Mouse (Mus musculus) embryonic facial prominence, embryonic 14.5 days (tissue): ENCODE results near the gene Lck. TPM values are rescaled to one million over a fixed set of nuclear protein-coding genes. Genes with fewer than 3 reads are reported as not detected.
"Not testable (repeated sequence)": the region's sequence is repeated elsewhere in the genome, so short reads cannot be mapped to it uniquely, and the experiment has no call there.

Experiments used
- ATAC-seq: fragments of 200-750 bp; cut with Nextera tagmentation; 2 replicates; pipeline ENCODE4 v1.8.0; 2017; ENCODE audit warnings: low read depth, moderate number of reproducible peaks, moderate TSS enrichment
- DNase-seq: peaks from one replicate; pipeline ENCODE4 v3.0.0-alpha.2; 2015; ENCODE audit warnings: low spot score
- H3K27ac ChIP-seq: fragments of 300-500 bp; sonication (generic); replicated peaks from 2 replicates; pipeline ENCODE4 v1.5.1; 2014; ENCODE audit warnings: low read depth, mild to moderate bottlenecking, low read length, moderate library complexity
- H3K27me3 ChIP-seq: fragments of 300-500 bp; sonication (generic); replicated peaks from 2 replicates; pipeline ENCODE4 v1.6.1; 2014; ENCODE audit warnings: low read length; ENCODE audit not compliant: control insufficient read depth, insufficient read depth
- H3K36me3 ChIP-seq: fragments of 300-500 bp; sonication (generic); 2 replicates; pipeline ENCODE4 v1.6.1; 2014; ENCODE audit warnings: low read length, mixed read lengths; ENCODE audit not compliant: control insufficient read depth, insufficient read depth
- H3K4me1 ChIP-seq: fragments of 300-500 bp; sonication (generic); 2 replicates; pipeline ENCODE4 v1.6.1; 2014; ENCODE audit warnings: antibody characterized with exemption, low read length; ENCODE audit not compliant: control insufficient read depth, insufficient read depth
- H3K4me2 ChIP-seq: fragments of 300-500 bp; sonication (generic); 2 replicates; pipeline ENCODE4 v1.6.1; 2014; ENCODE audit warnings: low read depth, mild to moderate bottlenecking, low read length, moderate library complexity, mixed read lengths
- H3K4me3 ChIP-seq: fragments of 300-500 bp; sonication (generic); 2 replicates; pipeline ENCODE4 v1.5.1; 2014; ENCODE audit warnings: low read depth, mild to moderate bottlenecking, low read length
- H3K9ac ChIP-seq: fragments of 300-500 bp; sonication (generic); 2 replicates; pipeline ENCODE4 v1.6.1; 2014; ENCODE audit warnings: low read depth, mild to moderate bottlenecking, low read length, moderate library complexity, mixed read lengths
- H3K9me3 ChIP-seq: fragments of 300-500 bp; sonication (generic); 2 replicates; pipeline ENCODE4 v1.6.1; 2016; ENCODE audit warnings: low read length; ENCODE audit not compliant: control insufficient read depth
- WGBS: fragments of 180-500 bp; shearing (Covaris S2); extraction: QIAGEN DNeasy Blood & Tissue Kit; methylation state at CpG from one replicate; pipeline ENCODE4 v1.1.7; 2014; 5-methylcytosine and 5-hydroxymethylcytosine counted together
- polyA plus RNA-seq: library from polyadenylated mRNA; unstranded; fragments of >200 nt; fragmentation: Nextera tagmentation; extraction: Ambion mirVana; gene quantifications from 2 replicates; pipeline ENCODE4 v1.2.1, GENCODE M21; 2014

Gene Lck
- polyA plus RNA-seq, 1 experiment from 2014 or later: 4.7 TPM

DNA sequence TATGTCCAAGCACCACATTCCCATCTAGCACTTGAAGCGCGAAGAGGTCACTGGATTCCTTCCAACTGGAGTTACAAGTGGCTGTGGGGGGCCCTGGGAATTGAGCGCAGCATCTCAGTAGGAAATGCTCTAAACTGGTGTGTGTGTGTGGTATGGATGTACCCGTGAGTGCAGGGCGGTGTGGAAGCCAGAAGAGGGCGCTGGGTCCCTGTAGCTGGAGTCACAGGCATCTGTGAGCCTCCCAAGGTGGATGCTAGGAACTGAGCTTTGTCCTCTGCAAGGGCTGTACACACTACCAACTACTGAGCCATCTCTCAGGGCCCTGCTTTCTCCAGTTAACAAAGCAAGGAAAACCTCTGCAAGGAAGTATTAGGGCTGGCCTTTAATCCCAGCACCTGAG lies 33.4 kb downstream of the Lck start:
- Histone ChIP-seq H3K27me3 (no peaks in the 10 kb centered on the region), H3K9ac (no peak overlapping the region), H3K4me1 (0 out of 2 replicates have a peak, but pooled peaks cover 3% of the 10 kb centered on the region), H3K4me3 (no peak overlapping the region), H3K36me3 (peaks cover 37% of the 10 kb centered on the region), H3K4me2 (no peak overlapping the region), H3K27ac (no peak overlapping the region), H3K9me3 (no peaks in the 10 kb centered on the region)
- 89% methylated on average over 6 of the region's 6 CpGs for WGBS
- ATAC-seq: no peak
- DNase-seq: no peak

DNA sequence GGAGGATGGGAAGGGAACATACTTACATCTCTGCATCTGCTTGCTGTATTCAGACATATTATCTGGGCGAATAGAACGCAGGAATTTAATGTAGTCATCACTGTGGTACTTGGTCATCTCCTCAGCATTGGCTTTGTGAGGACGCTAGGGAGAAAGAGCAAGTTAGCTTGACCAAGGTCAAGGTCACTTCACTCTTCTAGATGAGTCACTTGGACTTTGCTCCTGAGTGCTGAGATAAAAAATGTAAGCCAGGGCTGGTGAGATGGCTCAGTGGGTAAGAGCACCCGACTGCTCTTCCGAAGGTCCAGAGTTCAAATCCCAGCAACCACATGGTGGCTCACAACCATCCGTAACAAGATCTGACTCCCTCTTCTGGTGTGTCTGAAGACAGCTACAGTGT lies 44.5 kb downstream of the Lck start:
- not testable (repeated sequence) for H3K9ac ChIP-seq, H3K4me1 ChIP-seq, ATAC-seq, H3K27me3 ChIP-seq, DNase-seq, H3K4me3 ChIP-seq, H3K9me3 ChIP-seq, H3K27ac ChIP-seq, H3K4me2 ChIP-seq
- 97% methylated on average over 5 of the region's 6 CpGs for WGBS
- H3K36me3 ChIP-seq: peaks cover 85% of the 10 kb centered on the region

DNA sequence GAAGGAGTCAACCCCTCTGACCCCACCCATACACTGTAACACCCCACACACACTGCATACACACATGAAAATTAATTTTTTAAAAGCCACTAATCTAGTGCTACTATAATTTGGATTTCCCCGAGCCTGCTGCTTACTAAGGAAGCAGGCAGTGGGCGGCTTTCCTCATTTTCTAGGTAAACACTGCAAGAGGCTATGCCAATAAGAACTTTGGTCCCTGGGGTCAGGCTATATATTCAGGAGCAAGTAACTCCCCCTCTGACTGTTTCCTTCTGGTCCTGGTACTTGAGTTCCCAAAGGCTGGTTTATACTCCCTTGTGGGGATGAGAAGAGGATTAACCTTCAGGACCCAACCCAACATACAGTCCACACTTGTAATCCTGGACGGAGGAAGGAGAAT lies 47.6 kb downstream of the Lck start:
- Histone ChIP-seq H3K27ac (no peak overlapping the region), H3K9me3 (no peaks in the 10 kb centered on the region), H3K4me3 (no peak overlapping the region), H3K9ac (no peak overlapping the region), H3K4me1 (no peaks in the 10 kb centered on the region), H3K4me2 (no peak overlapping the region), H3K36me3 (peaks cover 93% of the 10 kb centered on the region), H3K27me3 (no peaks in the 10 kb centered on the region)
- no peak for ATAC-seq
- WGBS: 85% methylated on average over 3 of the region's 3 CpGs
- DNase-seq: no peak

DNA sequence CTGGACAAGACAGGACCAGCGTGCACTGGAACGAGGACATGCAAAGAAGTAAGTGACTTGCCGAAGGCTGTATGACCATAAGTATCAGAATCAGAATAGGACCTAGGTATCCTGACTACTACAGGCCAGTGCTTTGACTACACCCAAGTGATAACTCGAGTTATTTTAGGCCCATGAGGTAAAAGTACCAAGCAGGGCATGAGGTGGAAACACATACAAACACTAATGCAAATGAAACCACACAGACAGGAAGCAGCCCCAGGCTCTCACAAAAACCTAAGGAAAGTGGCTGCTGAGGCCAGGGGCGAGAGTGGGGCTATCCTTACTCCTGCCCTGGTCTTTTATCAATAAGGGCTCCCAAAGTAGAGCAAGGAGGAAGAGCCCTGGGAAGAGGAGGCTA lies 48.1 kb downstream of the Lck start:
- Histone ChIP-seq H3K4me1 (no peaks in the 10 kb centered on the region), H3K4me2 (no peak overlapping the region), H3K27me3 (no peaks in the 10 kb centered on the region), H3K9ac (no peak overlapping the region), H3K27ac (no peak overlapping the region), H3K9me3 (no peaks in the 10 kb centered on the region), H3K4me3 (no peak overlapping the region), H3K36me3 (peaks cover 93% of the 10 kb centered on the region)
- no peak for DNase-seq
- ATAC-seq: no peak
- WGBS: 90% methylated on average over 5 of the region's 5 CpGs

- no peak for DNase-seq
- ATAC-seq: no peak
- WGBS: 84% methylated on average over 7 of the region's 8 CpGs
- no peaks in the 10 kb centered on the region for H3K4me1 ChIP-seq
- peaks cover 85% of the 10 kb centered on the region for H3K36me3 ChIP-seq
- no peak overlapping the region for H3K9ac ChIP-seq
- no peaks in the 10 kb centered on the region for H3K9me3 ChIP-seq
- no peak overlapping the region for H3K27ac ChIP-seq
- H3K27me3 ChIP-seq: no peaks in the 10 kb centered on the region
- H3K4me3 ChIP-seq: no peak overlapping the region
- no peak overlapping the region for H3K4me2 ChIP-seq
Measured at GRCm38 (mm10) chr4:129518519-129518918, 54.9 kb downstream of the Lck start.

- DNase-seq (peak; percentile 87), ATAC-seq (no peak; the same call in 1 of the 2 replicates)
- Histone ChIP-seq H3K4me2 (no peak overlapping the region), H3K36me3 (peaks cover 69% of the 10 kb centered on the region), H3K4me3 (no peak overlapping the region), H3K4me1 (peaks cover 5% of the 10 kb centered on the region), H3K9ac (no peak overlapping the region), H3K27me3 (no peaks in the 10 kb centered on the region), H3K27ac (peak overlapping the region; percentile 59), H3K9me3 (no peaks in the 10 kb centered on the region)
- 32% methylated on average over 2 of the region's 2 CpGs for WGBS
Measured at GRCm38 (mm10) chr4:129516925-129517324, 56.5 kb downstream of the Lck start.

- peak overlapping the region; percentile 96 for H3K27ac ChIP-seq
- peak overlapping the region; percentile 99 for H3K4me3 ChIP-seq
- peaks cover 43% of the 10 kb centered on the region for H3K36me3 ChIP-seq
- H3K27me3 ChIP-seq: no peaks in the 10 kb centered on the region
- peak overlapping the region; percentile 100 for H3K9ac ChIP-seq
- DNase-seq (peak; percentile 62), ATAC-seq (peak; percentile 32)
- WGBS: 2% methylated on average over 17 of the region's 35 CpGs
- H3K4me2 ChIP-seq: peak overlapping the region; percentile 67
- H3K9me3 ChIP-seq: no peaks in the 10 kb centered on the region
- H3K4me1 ChIP-seq: peaks cover 13% of the 10 kb centered on the region
Measured at GRCm38 (mm10) chr4:129514300-129514898, 59.0 kb downstream of the Lck start.

GRCm38 (mm10) chr4:129513891-129514290 lies 59.5 kb downstream of the Lck start:
- Histone ChIP-seq H3K9me3 (no peaks in the 10 kb centered on the region), H3K36me3 (peaks cover 40% of the 10 kb centered on the region), H3K27me3 (no peaks in the 10 kb centered on the region), H3K27ac (peak overlapping the region; percentile 96), H3K4me3 (peak overlapping the region; percentile 99), H3K9ac (peak overlapping the region; percentile 100), H3K4me2 (peak overlapping the region; percentile 67), H3K4me1 (peaks cover 13% of the 10 kb centered on the region)
- DNase-seq (peak; percentile 21), ATAC-seq (peak; percentile 19)
- WGBS: 2% methylated on average over 8 of the region's 57 CpGs

GRCm38 (mm10) chr4:129513086-129513767 lies 60.2 kb downstream of the Lck start, which contains the start of gene Marcksl1:
TSS of gene Marcksl1 (plus strand) at chr4:129513581.
- DNase-seq (peak; percentile 95), ATAC-seq (peak; percentile 89)
- Histone ChIP-seq H3K27ac (peak within 1 kb of the TSS; percentile 96), H3K36me3 (peaks cover 33% of the 10 kb centered on the region), H3K9ac (peak within 1 kb of the TSS; percentile 100), H3K9me3 (no peaks in the 10 kb centered on the region), H3K4me2 (peak within 1 kb of the TSS; percentile 67), H3K27me3 (no peaks in the 10 kb centered on the region), H3K4me1 (peaks cover 13% of the 10 kb centered on the region), H3K4me3 (peak within 1 kb of the TSS; percentile 99)
- WGBS: 9% methylated on average over 21 of the region's 47 CpGs
